Mouse (Mus musculus) MEL (cell line): ENCODE data around the gene Filip1l. TPM values are rescaled to one million over a fixed set of nuclear protein-coding genes. Genes with fewer than 3 reads are reported as not detected.

Source experiments
- DNase-seq: peaks from one replicate; pipeline ENCODE4 v3.0.0; 2011; ENCODE audit warnings: low read depth, low spot score
- H3K27ac ChIP-seq: 2 replicates; pipeline ENCODE4 v1.5.1; 2012; ENCODE audit warnings: low read depth, mild to moderate bottlenecking, control low read depth, low read length, moderate library complexity; ENCODE audit not compliant: control insufficient read depth
- H3K27me3 ChIP-seq, 2 experiments: fragments of 150-350 bp in 1 of 2; sonication (generic) in 1 of 2; 2 replicates each; pipeline ENCODE4 v1.6.1; 2012; ENCODE audit warnings: low read length in 2 of 2, mild to moderate bottlenecking in 2 of 2, improper control_type of control experiment in 1 of 2, moderate library complexity in 1 of 2; ENCODE audit not compliant: insufficient read depth in 2 of 2, control insufficient read depth in 1 of 2
- H3K36me3 ChIP-seq, 2 experiments: 2 replicates each; pipeline ENCODE4 v1.6.1; 2012 to 2014; ENCODE audit warnings: low read length in 2 of 2, improper control_type of control experiment in 1 of 2, inconsistent platforms in 1 of 2, mild to moderate bottlenecking in 1 of 2; ENCODE audit not compliant: insufficient read depth in 2 of 2, control insufficient read depth in 1 of 2
- H3K4me1 ChIP-seq, 2 experiments: fragments of 150-350 bp in 1 of 2; sonication (generic) in 1 of 2; 2 replicates each; pipeline ENCODE4 v1.6.1; 2012; ENCODE audit warnings: low read length in 2 of 2, improper control_type of control experiment in 1 of 2, mild to moderate bottlenecking in 1 of 2; ENCODE audit not compliant: insufficient read depth in 2 of 2, control insufficient read depth in 1 of 2
- H3K4me3 ChIP-seq, 2 experiments: fragments of 150-350 bp in 1 of 2; sonication (generic) in 1 of 2; 2 replicates each; pipeline ENCODE4 v1.5.1; 2012; ENCODE audit warnings: low read depth in 2 of 2, low read length in 2 of 2, mild to moderate bottlenecking in 2 of 2, moderate library complexity in 2 of 2, control low read depth in 1 of 2, improper control_type of control experiment in 1 of 2; ENCODE audit not compliant: control insufficient read depth in 1 of 2, insufficient read depth in 1 of 2
- H3K79me2 ChIP-seq: 2 replicates; pipeline ENCODE4 v1.6.1; 2012; ENCODE audit warnings: mild to moderate bottlenecking, low read length, moderate library complexity; ENCODE audit not compliant: control insufficient read depth, poor library complexity, insufficient read depth
- H3K9ac ChIP-seq: 2 replicates; pipeline ENCODE4 v1.6.1; 2012; ENCODE audit warnings: low read depth, mild to moderate bottlenecking, control low read depth, low read length, moderate library complexity; ENCODE audit not compliant: control insufficient read depth, poor library complexity, severe bottlenecking
- H3K9me3 ChIP-seq: fragments of 150-350 bp; sonication (generic); replicated peaks from 2 replicates; pipeline ENCODE4 v1.6.1; 2012; ENCODE audit warnings: mild to moderate bottlenecking, low read length, improper control_type of control experiment, moderate library complexity; ENCODE audit not compliant: insufficient read depth
- BHLHE40 ChIP-seq: IDR thresholded peaks from 2 replicates; pipeline ENCODE4 v1.6.1; 2012; ENCODE audit warnings: low read depth, mild to moderate bottlenecking, inconsistent platforms, low read length, improper control_type of control experiment, borderline replicate concordance
- CHD1 ChIP-seq: IDR thresholded peaks from 2 replicates; pipeline ENCODE4 v1.6.1; 2012; ENCODE audit warnings: low read depth, mild to moderate bottlenecking, inconsistent platforms, low read length, improper control_type of control experiment
- E2F4 ChIP-seq: IDR thresholded peaks from 2 replicates; pipeline ENCODE4 v1.6.1; 2011; ENCODE audit warnings: low read depth, low read length, improper control_type of control experiment, borderline replicate concordance
- ELF1 ChIP-seq: IDR thresholded peaks from 2 replicates; pipeline ENCODE4 v1.6.1; 2014; ENCODE audit warnings: low read depth, mild to moderate bottlenecking, inconsistent platforms, low read length, improper control_type of control experiment, moderate library complexity
- GATA1 ChIP-seq: IDR thresholded peaks from 2 replicates; pipeline ENCODE4 v1.6.1; 2011; ENCODE audit warnings: low read depth, low read length, improper control_type of control experiment
- HCFC1 ChIP-seq: IDR thresholded peaks from 2 replicates; pipeline ENCODE4 v1.6.1; 2012; ENCODE audit warnings: low read depth, mild to moderate bottlenecking, inconsistent platforms, low read length, improper control_type of control experiment, moderate library complexity
- KAT2A ChIP-seq: conservative IDR thresholded peaks from 2 replicates; pipeline ENCODE4 v1.6.1; 2012; ENCODE audit warnings: low read depth, low read length, improper control_type of control experiment, inconsistent platforms
- MAFK ChIP-seq: IDR thresholded peaks from 2 replicates; pipeline ENCODE4 v1.6.1; 2011; ENCODE audit warnings: low read depth, mild to moderate bottlenecking, low read length, improper control_type of control experiment, borderline replicate concordance
- MAZ ChIP-seq: IDR thresholded peaks from 2 replicates; pipeline ENCODE4 v1.6.1; 2012; ENCODE audit warnings: low read depth, mild to moderate bottlenecking, inconsistent platforms, low read length, improper control_type of control experiment
- MXI1 ChIP-seq: IDR thresholded peaks from 2 replicates; pipeline ENCODE4 v1.6.1; 2011; ENCODE audit warnings: mild to moderate bottlenecking, low read depth, low read length, improper control_type of control experiment
- POLR2AphosphoS2 ChIP-seq: IDR thresholded peaks from 2 replicates; pipeline ENCODE4 v1.6.1; 2011; ENCODE audit warnings: low read length, improper control_type of control experiment
- TAL1 ChIP-seq: IDR thresholded peaks from 2 replicates; pipeline ENCODE4 v1.6.1; 2012; ENCODE audit warnings: mild to moderate bottlenecking, inconsistent platforms, low read length, moderate library complexity, mixed read lengths
- USF1 ChIP-seq: IDR thresholded peaks from 2 replicates; pipeline ENCODE4 v1.6.1; 2014; ENCODE audit warnings: low read depth, mild to moderate bottlenecking, inconsistent platforms, low read length, improper control_type of control experiment, moderate library complexity
- polyA plus RNA-seq, 2 experiments: library from polyadenylated mRNA; stranded (reverse) in 1 of 2; unstranded in 1 of 2; fragments of >175 nt in 1 of 2; fragments of >200 nt in 1 of 2; gene quantifications; 2 replicates each; pipeline versions ENCODE4 v1.2.1 to v1.2.4; 2012; ENCODE audit warnings: low replicate concordance in 2 of 2, low read depth in 1 of 2; ENCODE audit not compliant: insufficient read length in 2 of 2, insufficient read depth in 1 of 2, missing spikeins in 1 of 2
- total RNA-seq: library from RNA; depleted of rRNA; stranded (reverse); fragments of 300-350 nt; gene quantifications from 2 replicates; pipeline ENCODE4 v1.2.3, GENCODE M21; 2012

Gene Filip1l
- total and polyA plus RNA-seq, 3 experiments: 0.27 to 1.8 TPM; not detected in 1

DNA sequence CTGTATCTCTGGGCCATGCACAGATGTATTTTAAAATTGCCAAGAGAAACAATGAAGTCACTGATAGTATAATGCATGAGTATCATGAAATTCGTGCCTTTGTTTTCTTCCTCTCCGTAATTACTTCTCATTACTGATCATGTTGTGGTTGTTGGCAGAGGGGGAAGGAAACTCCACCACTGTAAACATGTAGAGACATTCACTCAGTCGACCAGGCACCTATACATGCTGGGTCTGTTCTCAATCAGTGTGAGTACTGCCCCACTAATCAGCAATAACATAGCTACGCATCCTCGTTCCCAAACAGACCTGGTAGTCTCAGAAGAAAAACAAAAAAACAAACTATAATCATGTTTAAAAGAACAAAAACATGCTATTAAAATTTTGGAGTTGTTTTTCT, 149.9 kb downstream of the Filip1l start:
- Histone ChIP-seq H3K79me2 (no peaks in the 10 kb centered on the region), H3K4me3 (no peak overlapping the region), H3K9me3 (no peaks in the 10 kb centered on the region), H3K27ac (no peak overlapping the region), H3K9ac (no peak overlapping the region), H3K36me3 (peaks cover 0 to 7% of the 10 kb centered on the region in 2 experiments; a peak in 2 of 4 replicates), H3K27me3 (no peaks in the 10 kb centered on the region), H3K4me1 (0 out of 4 replicates have a peak, but pooled peaks cover 0 to 1% of the 10 kb centered on the region in 2 experiments)
- DNase-seq: no peak
- TF ChIP-seq ELF1 (no peak), KAT2A (no peak), E2F4 (no peak)

DNA sequence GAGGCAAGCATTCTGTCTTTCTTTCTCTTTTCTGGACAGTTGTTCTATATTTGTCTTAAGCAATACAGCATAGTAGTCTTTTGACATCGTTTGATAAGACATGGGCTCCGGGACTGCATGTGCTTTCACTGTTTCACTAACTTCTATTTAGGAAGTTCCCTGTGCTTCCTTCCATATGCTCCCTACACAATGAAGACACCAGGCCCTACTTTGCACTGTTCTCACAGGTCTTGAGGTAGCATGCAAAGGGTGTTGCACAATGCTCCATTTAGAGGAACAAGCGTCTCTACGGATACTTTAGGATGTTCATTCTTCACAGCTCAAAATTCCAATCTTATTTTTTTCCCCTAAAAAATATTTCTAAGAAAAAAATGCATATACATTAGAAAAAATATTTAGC, 151.8 kb downstream of the Filip1l start:
- H3K79me2 ChIP-seq: no peaks in the 10 kb centered on the region
- peaks cover 3 to 4% of the 10 kb centered on the region in 2 experiments; a peak in 1 of 4 replicates for H3K4me1 ChIP-seq
- no peak overlapping the region for H3K27ac ChIP-seq
- no peak overlapping the region for H3K4me3 ChIP-seq
- H3K9me3 ChIP-seq: no peaks in the 10 kb centered on the region
- DNase-seq: no peak
- H3K9ac ChIP-seq: no peak overlapping the region
- H3K27me3 ChIP-seq: no peaks in the 10 kb centered on the region
- TF ChIP-seq ELF1 (no peak), BHLHE40 (no peak), MAZ (no peak), TAL1 (no peak), GATA1 (no peak), MXI1 (no peak)
- peaks cover 0 to 10% of the 10 kb centered on the region in 2 experiments; a peak in 3 of 4 replicates for H3K36me3 ChIP-seq

GRCm38 (mm10) chr16:57506133-57506532, 153.2 kb downstream of the Filip1l start:
- DNase-seq: no peak
- Histone ChIP-seq H3K27ac (no peak overlapping the region), H3K36me3 (peaks cover 0 to 11% of the 10 kb centered on the region in 2 experiments; a peak in 3 of 4 replicates), H3K9ac (no peak overlapping the region), H3K9me3 (no peaks in the 10 kb centered on the region), H3K4me3 (no peak overlapping the region), H3K27me3 (no peaks in the 10 kb centered on the region), H3K79me2 (no peaks in the 10 kb centered on the region), H3K4me1 (peaks cover 4% of the 10 kb centered on the region in 2 experiments; a peak in 2 of 4 replicates)
- TF ChIP-seq MAZ (no peak), USF1 (no peak), CHD1 (no peak), HCFC1 (no peak), POLR2AphosphoS2 (0 out of 2 replicates have a peak, but pooled peaks have one; percentile 29), BHLHE40 (no peak), MAFK (no peak), TAL1 (no peak)
